Mouse (Mus musculus) G1E (cell line): ENCODE data around the gene Degs2. TPM values are rescaled to one million over a fixed set of nuclear protein-coding genes. Genes with fewer than 3 reads are reported as not detected.

Source experiments
- ATAC-seq: 2 replicates; pipeline ENCODE4 v1.8.0; 2016; ENCODE audit warnings: mild to moderate bottlenecking; ENCODE audit not compliant: insufficient number of reproducible peaks, poor library complexity, low FRiP score, severe bottlenecking; ENCODE audit errors: extremely low read depth
- DNase-seq: peaks from one replicate; pipeline ENCODE4 v3.0.0; 2012; ENCODE audit warnings: low spot score
- H3K27me3 ChIP-seq: 2 replicates; pipeline ENCODE4 v1.6.1; 2012; ENCODE audit warnings: mild to moderate bottlenecking, low read length, inconsistent platforms; ENCODE audit not compliant: insufficient read depth
- H3K36me3 ChIP-seq: replicated peaks from 2 replicates; pipeline ENCODE3; 2012; ENCODE audit warnings: mild to moderate bottlenecking, inconsistent platforms
- H3K4me1 ChIP-seq: 2 replicates; pipeline ENCODE4 v1.6.1; 2012; ENCODE audit warnings: low read depth, low read length, inconsistent platforms, mixed read lengths; ENCODE audit not compliant: insufficient read depth
- H3K4me3 ChIP-seq: 2 replicates; pipeline ENCODE4 v1.5.1; 2012; ENCODE audit warnings: low read depth, mild to moderate bottlenecking, inconsistent platforms, low read length, moderate library complexity, mixed read lengths
- H3K9me3 ChIP-seq: replicated peaks from 2 replicates; pipeline ENCODE4 v1.6.1; 2012; ENCODE audit warnings: inconsistent platforms
- CTCF ChIP-seq: IDR thresholded peaks from 2 replicates; pipeline ENCODE4 v1.5.1; 2012; ENCODE audit warnings: low read depth, low read length, inconsistent platforms, mixed read lengths
- GATA1 ChIP-seq: IDR thresholded peaks from 2 replicates; pipeline ENCODE4 v1.6.1; 2012; ENCODE audit warnings: borderline replicate concordance, low read length, inconsistent platforms, mixed read lengths
- GATA2 ChIP-seq: IDR thresholded peaks from 2 replicates; pipeline ENCODE4 v1.6.1; 2012; ENCODE audit warnings: low read depth, low read length, inconsistent platforms, borderline replicate concordance
- POLR2AphosphoS5 ChIP-seq: IDR thresholded peaks from 2 replicates; pipeline ENCODE4 v1.6.1; 2012; ENCODE audit warnings: low read depth, low read length, inconsistent platforms; ENCODE audit not compliant: insufficient replicate concordance
- TAL1 ChIP-seq: conservative IDR thresholded peaks from 2 replicates; pipeline ENCODE4 v1.6.1; 2012; ENCODE audit warnings: low read depth, low read length, inconsistent platforms, mixed read lengths
- polyA plus RNA-seq: library from polyadenylated mRNA; stranded (reverse); fragments of >175 nt; gene quantifications from 2 replicates; pipeline ENCODE4 v1.2.3, GENCODE M21; 2012
- total RNA-seq, 2 experiments: library from RNA; stranded (forward) in 1 of 2; stranded (reverse) in 1 of 2; fragments of 200-1000 nt in 1 of 2; fragments of >200 nt in 1 of 2; fragmentation: Nextera tagmentation in 1 of 2; gene quantifications; 2 replicates each; pipeline ENCODE4 v1.2.3; 2014 to 2017

Gene Degs2
- total and polyA plus RNA-seq, 3 experiments, result not detected

DNA sequence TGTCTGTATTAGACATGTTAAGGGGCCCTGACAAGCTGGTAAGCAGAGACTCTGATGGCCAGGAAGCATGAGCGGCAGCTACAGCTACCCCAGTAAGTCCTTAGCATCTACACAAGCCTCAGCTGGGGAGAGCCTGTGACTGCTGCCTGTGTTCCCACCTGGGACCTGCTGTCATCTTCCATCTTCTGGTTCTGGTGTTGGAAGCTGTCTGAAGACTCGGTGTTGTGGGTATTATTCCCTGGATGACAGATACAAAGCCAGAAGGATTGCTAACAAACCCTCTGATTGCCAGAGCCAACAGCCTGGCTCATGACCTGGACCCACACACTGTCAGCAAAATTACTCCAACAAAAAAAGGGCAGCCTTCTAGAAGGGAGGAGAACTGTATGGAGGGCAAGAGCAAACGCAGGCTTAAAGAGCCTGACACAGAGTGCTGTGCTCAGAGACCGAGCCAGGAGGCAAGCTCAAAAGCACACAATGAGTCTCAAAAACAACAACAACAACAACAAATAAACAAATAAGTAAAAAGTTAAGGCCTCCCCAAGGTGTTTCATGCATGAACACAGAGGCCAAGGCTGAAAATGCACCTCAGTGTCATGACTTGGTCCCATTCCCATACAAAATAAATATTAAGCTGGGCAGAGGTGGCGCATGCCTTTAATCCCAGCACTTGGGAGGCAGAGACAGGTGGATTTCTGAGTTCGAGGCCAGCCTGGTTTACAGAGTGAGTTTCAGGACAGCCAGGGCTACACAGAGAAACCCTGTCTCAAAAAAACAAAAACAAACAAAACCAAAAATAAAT is 8.1 kb upstream of the Degs2 start:
- no peak overlapping the region for H3K4me3 ChIP-seq
- peaks cover 36% of the 10 kb centered on the region for H3K9me3 ChIP-seq
- no peaks in the 10 kb centered on the region for H3K4me1 ChIP-seq
- ATAC-seq (no peak), DNase-seq (no peak)
- no peaks in the 10 kb centered on the region for H3K27me3 ChIP-seq
- TF ChIP-seq CTCF (no peak), POLR2AphosphoS5 (no peak), GATA1 (no peak), TAL1 (no peak), GATA2 (no peak)
- no peaks in the 10 kb centered on the region for H3K36me3 ChIP-seq

DNA sequence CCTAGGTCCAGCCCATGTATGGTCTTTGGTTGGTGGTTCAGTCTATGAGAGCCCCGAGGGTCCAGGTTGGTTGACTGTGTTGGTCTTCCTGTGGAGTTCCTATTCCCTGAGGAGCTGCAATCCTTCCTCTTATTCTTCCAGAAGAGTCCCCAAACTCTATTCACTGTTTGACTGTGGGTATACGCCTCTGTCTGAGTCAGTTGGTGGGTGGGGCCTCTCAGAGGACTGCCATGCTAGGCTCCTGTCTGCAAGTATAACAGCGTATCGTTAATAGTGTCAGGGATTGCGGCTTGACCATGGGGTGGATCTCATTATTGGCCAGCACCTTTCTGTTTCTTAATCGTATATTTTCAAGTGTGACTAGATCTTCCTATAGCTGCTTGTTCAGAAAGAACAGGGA is 7.3 kb upstream of the Degs2 start:
- DNase-seq (no peak), ATAC-seq (no peak)
- TF ChIP-seq CTCF (no peak), GATA2 (no peak), TAL1 (no peak), POLR2AphosphoS5 (no peak), GATA1 (no peak)
- Histone ChIP-seq H3K36me3 (no peaks in the 10 kb centered on the region), H3K4me3 (no peak overlapping the region), H3K9me3 (peaks cover 40% of the 10 kb centered on the region), H3K27me3 (no peaks in the 10 kb centered on the region), H3K4me1 (no peaks in the 10 kb centered on the region)

DNA sequence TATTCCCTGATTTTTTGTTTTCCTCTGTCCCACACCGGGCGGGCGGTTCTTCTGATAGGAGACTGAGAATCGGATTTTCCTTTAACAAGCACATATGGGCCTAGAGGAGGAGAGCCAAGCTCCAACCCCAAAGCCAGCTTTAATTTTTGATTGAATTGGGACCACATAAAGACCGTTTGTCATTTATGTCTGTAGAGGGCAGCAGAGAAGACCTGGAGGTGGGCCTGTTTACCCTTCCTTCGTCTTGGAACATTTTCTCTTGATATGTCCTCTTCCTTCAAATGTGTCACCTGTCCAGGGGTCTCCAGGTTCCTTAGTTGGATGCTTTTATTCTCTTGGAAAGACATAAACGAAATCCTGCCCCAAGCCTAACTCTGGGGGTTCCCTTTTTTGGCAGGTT is 4.0 kb upstream of the Degs2 start:
- Histone ChIP-seq H3K4me1 (no peaks in the 10 kb centered on the region), H3K9me3 (peaks cover 53% of the 10 kb centered on the region), H3K4me3 (no peak overlapping the region), H3K27me3 (no peaks in the 10 kb centered on the region), H3K36me3 (no peaks in the 10 kb centered on the region)
- DNase-seq (no peak), ATAC-seq (no peak)
- TF ChIP-seq GATA1 (no peak), POLR2AphosphoS5 (no peak)

DNA sequence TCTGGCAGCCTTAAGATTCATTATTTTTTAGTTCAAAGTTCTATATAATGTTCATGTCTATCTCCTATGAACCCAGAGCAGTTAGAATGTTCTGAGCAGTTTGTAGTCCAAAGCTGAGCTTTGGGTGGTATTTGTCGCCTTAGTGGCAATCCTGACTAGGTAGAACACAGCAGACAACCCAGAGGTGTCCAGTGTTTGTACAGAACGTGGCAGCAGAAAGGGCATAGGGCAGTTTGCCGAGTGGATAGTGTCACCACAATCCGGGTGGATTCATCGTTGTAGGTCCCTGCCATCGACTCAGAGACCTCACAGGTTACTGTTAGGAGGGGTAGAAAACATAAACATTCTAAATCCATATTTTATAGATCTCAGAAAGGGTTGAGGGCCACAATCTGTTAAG is 3.4 kb upstream of the Degs2 start:
- TF ChIP-seq GATA2 (no peak), CTCF (no peak), POLR2AphosphoS5 (no peak)
- H3K4me3 ChIP-seq, result no peak overlapping the region
- peaks cover 59% of the 10 kb centered on the region for H3K9me3 ChIP-seq
- DNase-seq (no peak), ATAC-seq (no peak)
- H3K27me3 ChIP-seq, result no peaks in the 10 kb centered on the region
- no peaks in the 10 kb centered on the region for H3K36me3 ChIP-seq
- H3K4me1 ChIP-seq, result no peaks in the 10 kb centered on the region

GRCm38 (mm10) chr12:108701221-108701620 is 894 bp downstream of the Degs2 start:
- TF ChIP-seq CTCF, result no peak
- no peak for TF ChIP-seq TAL1
- no peak for TF ChIP-seq POLR2AphosphoS5
- TF ChIP-seq GATA1, result no peak
- no peak for TF ChIP-seq GATA2
- Histone ChIP-seq H3K27me3 (no peaks in the 10 kb centered on the region), H3K9me3 (peaks cover 83% of the 10 kb centered on the region)

DNA sequence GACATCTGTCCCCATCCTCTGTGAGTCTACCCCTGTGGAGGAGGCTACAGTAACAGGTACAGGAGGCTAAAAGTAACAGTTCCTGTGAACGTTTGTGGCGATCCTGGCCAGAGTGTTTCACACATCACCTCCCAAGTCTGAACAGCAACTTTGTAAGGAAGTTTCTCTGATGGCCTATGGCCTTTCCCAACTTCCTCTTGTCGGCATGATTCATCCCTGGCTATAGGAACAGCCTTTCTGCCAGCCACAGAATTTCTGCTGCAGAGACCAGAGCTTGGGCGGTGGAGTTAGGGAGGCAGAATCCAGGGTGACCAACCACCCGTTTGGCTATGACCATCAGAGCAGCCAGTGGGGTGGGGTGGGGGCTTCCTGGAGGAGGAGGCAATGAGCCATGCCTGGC is 2.1 kb downstream of the Degs2 start:
- TF ChIP-seq CTCF (no peak), GATA2 (no peak), TAL1 (no peak), POLR2AphosphoS5 (no peak), GATA1 (no peak)
- ATAC-seq, result no peak

More at GRCm38 (mm10) chr12:108701221-108701620, 894 bp downstream of the Degs2 start:
- ATAC-seq, result no peak
- DNase-seq, result no peak
- Histone ChIP-seq H3K4me3 (no peak overlapping the region), H3K4me1 (no peaks in the 10 kb centered on the region), H3K36me3 (no peaks in the 10 kb centered on the region)

GRCm38 (mm10) chr12:108699576-108699975 is 2.5 kb downstream of the Degs2 start:
- H3K36me3 ChIP-seq, result no peaks in the 10 kb centered on the region
- ATAC-seq, result no peak
- peaks cover 94% of the 10 kb centered on the region for H3K9me3 ChIP-seq
- no peaks in the 10 kb centered on the region for H3K27me3 ChIP-seq
- no peak for DNase-seq
- no peak overlapping the region for H3K4me3 ChIP-seq
- H3K4me1 ChIP-seq, result no peaks in the 10 kb centered on the region
- TF ChIP-seq TAL1, result no peak
- TF ChIP-seq POLR2AphosphoS5, result no peak

More for the DNA sequence above, 2.1 kb downstream of the Degs2 start:
- Histone ChIP-seq H3K4me3 (no peak overlapping the region), H3K9me3 (peaks cover 91% of the 10 kb centered on the region), H3K4me1 (no peaks in the 10 kb centered on the region), H3K36me3 (no peaks in the 10 kb centered on the region), H3K27me3 (no peaks in the 10 kb centered on the region)
- DNase-seq, result no peak
